Mouse (Mus musculus) hindlimb bud, embryonic 11.5 days (tissue): ENCODE measurements at regions not wholly inside any gene's neighbourhood (a gene's known extent, or its start where the extent isn't known, plus 50 kb on each side); places are given as distances from the start of the nearest gene placed in this dataset.

Experiments
- DNase-seq: peaks from one replicate; pipeline ENCODE4 v3.0.0-alpha.2; 2012; ENCODE audit warnings: low read depth, low spot score; ENCODE audit errors: extremely low spot score

GRCm38 (mm10) chr7:136082253-136082867 is 366.2 kb upstream of the Mki67 start:
- DNase-seq, result no peak

- DNase-seq, result no peak
These were observed 366.8 kb upstream of the Mki67 start for GRCm38 (mm10) chr7:136083005-136083404.

GRCm38 (mm10) chr7:136083571-136084342 is 367.6 kb upstream of the Mki67 start:
- DNase-seq, result no peak

GRCm38 (mm10) chr7:136088785-136089184 is 372.6 kb upstream of the Mki67 start:
- DNase-seq, result no peak

DNA sequence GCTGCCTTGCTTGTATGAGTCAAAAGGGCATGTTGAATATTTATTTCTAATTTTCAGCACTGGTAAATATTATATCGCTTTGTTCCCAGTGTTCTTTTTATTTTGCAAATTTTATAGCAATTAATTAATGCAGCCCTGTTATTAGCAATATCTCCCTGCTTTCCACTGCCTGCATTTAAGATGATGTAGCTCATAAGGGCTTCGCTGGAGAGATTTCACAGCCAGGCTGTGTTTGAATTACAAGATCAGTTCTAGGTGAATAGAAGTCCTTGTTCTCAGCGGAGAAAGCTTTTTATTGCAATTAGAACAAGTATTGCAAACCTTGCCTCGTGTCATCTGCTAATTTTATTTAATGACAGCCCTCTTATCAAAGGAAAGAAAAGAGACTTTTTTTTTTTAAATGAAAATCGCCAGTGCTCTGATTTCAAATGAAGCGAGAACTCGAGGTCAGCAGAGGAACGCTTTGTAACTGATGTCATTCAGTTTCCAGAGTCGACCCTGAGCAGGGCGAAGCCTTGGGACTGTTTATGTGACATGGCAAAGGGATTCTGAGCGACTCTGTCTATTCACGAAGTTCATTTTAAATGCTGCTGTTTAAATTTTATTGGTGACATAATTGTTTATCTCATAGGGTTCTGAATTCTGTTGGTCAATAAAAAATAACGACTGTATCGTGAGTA is 378.7 kb upstream of the Mki67 start:
- DNase-seq, result no peak

- no peak for DNase-seq
These were observed 387.9 kb upstream of the Mki67 start for GRCm38 (mm10) chr7:136104021-136104420.

- DNase-seq, result no peak
These were observed 396.0 kb upstream of the Mki67 start for GRCm38 (mm10) chr7:136112163-136112562.

DNA sequence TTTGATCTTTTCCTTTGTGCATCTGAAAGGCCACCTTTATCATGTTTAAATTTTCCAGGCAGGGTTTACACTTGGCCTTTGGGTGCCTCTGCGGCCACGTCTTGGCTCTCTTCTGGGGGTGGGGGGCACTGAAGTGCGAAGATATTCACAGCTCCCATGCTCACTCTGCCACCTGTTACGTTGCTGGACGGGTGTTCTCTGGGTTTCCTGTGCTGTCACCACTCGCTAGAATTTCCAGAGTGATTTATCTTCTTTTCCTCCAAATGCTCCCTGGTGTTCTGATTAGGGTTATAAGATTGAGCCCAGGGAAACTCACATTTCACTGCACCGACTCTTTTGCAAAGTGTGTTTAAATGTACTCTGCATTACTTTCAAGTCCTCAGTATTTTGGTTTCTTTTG is 404.8 kb upstream of the Mki67 start:
- peak; percentile 53 for DNase-seq

DNA sequence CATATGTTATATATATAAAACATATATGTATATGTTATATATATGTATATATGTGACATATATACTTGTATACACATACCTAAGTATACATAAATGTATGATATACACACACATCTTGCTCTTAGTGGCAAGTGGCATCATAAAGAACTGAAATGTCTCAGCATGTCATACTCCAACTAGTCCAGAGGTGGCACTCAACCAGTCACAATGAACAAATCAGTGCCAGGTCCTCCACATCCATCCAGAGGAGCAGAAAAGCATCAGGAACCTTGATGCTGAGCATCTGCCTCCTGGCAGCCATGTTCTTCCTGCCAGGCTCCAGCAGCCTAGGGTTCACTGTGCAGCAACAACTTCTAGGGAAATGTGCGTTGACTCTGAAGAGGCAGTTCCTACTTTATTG is 405.2 kb upstream of the Mki67 start:
- DNase-seq, result no peak

DNA sequence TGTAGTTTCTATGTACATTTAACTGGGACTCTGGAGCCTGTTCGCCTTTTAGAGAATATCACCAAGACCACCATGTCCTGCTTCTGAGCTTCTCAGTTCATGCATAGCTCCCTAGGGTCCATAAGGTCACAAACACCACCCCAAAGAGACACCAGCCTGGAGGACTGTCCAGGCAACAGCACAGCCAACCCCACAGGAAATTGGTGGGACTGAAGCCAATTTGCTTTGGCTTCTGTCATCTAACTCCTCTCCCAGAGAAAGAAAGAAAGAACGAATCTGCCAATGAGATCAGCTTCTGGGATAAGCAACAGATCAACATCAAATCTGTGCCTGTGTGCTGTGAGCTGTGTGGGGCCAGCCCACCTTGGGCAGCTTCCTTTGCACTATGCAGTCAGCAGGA is 408.6 kb upstream of the Mki67 start:
- no peak for DNase-seq

- no peak for DNase-seq
These were observed 410.2 kb upstream of the Mki67 start for GRCm38 (mm10) chr7:136126393-136126792.

DNA sequence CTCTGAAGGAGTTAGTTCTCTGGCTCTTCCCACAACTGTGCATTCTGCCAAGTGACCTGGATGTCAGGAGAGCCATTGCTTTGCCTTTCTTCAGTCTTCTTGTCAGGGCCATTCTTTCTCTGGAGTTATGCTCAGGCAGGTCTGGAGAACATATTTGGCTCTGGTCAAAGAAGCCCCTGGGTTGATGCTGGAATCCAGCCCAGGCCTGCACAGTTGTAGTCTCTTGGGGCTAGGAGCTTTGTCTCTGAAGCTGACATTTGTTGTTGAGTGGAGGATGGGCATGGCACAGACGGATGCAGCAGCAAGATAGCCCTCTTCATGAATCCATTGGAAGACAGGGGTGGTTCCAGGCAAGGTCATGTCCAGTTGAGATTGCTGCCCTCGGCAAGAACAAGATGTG is 411.4 kb upstream of the Mki67 start:
- no peak for DNase-seq

GRCm38 (mm10) chr7:136129721-136130123 is 413.6 kb upstream of the Mki67 start:
- no peak for DNase-seq

GRCm38 (mm10) chr7:136130666-136131239 is 414.6 kb upstream of the Mki67 start:
- no peak for DNase-seq

DNA sequence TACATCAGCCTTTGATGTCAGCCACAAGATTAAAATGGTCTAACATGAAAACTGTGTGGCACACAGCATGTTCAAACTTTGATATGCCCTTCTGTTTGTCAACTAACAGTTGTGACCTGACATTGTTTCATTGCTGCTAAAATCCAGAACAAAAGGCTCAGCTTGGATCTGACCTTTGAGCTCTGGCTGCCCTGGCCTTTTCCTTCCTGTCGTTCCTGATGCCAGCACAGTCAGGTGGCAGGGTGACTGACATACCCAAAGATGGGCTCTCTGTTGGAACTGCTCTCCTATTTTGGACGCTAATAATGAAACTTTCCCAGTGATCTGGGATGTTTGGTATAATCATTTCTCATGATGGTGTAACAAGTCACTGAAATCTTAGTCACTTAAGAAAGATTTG is 416.8 kb upstream of the Mki67 start:
- no peak for DNase-seq

GRCm38 (mm10) chr7:136136666-136137065 is 420.5 kb upstream of the Mki67 start:
- no peak for DNase-seq

DNA sequence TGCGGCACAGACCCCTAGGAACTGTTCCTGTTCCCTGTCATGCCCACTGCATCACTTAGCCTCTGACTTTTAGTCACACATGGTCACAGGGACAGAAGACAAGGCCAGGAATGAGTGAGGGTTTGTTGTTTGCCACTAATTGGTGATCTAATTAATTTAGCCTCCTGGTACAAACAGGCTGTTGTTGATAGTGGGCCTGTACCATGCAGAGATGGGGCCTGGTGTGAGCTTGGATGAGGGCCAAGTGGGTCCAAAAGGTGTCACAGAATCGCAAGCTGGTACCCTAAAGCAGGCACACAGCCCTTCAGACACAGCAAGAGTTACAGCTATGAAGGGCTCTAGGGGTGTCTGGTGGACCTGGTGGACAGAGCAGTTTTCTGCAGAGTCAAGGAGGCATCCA is 421.2 kb upstream of the Mki67 start:
- no peak for DNase-seq

- DNase-seq, result no peak
These were observed 421.9 kb upstream of the Mki67 start for GRCm38 (mm10) chr7:136137831-136138602.

DNA sequence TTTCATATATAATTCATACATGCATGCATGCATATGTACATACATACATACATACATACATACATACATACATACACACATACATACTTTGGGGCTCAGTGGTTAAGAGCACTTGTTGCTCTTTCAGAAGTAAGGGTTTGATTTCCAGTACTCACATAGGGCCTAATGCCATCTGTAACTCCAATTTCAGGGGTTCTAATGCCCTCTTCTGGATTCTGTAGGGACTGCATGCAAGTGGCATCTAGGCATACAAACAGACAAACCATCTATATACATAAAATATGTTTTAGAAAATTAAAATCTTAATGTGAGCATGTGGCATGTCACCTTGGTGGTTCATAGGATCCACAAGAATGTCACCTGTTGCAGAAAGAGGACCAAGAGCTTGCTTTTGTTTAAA is 426.7 kb upstream of the Mki67 start:
- DNase-seq, result no peak

GRCm38 (mm10) chr7:136150196-136150595 is 434.0 kb upstream of the Mki67 start:
- DNase-seq, result no peak

DNA sequence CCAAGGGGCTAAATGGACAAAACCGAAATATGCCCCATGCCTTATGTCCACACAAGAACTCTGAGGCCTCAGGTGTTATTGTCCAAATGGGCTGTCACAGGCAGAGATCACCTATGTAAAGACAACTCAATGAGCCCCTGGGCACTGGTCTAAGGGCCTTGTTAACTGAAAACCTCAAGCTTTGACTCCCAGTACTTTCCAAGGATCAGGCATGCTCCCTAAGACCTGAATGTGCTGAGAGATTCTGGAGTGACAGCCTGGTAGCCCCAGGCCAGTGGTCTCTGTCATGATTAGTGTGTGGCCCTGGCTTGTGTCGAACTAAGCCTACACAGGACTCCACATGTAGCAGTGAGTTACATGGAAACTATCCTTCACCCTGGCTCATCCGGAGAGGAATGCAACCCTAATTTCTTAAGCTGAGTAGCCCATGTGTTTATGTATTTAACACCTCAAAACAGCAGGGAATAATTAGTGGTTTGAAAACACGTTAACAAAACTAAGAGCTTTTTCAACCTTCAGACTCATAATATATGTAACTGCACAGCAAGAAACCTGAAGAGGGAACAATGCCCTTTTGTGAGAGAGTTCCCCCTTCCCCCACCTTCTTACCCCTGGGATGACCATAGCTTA is 435.3 kb upstream of the Mki67 start:
- DNase-seq, result peak; percentile 69
